Mouse (Mus musculus): ENCODE measurements around the gene Ccdc92b. TPM values are rescaled to one million over a fixed set of nuclear protein-coding genes. Genes with fewer than 3 reads are reported as not detected.

Gene Ccdc92b
- total RNA-seq, 2 experiments from 2014 or later, result 21.5 to 23.9 TPM

- peak; percentile 24 to 55 for DNase-seq (ENCODE audit: low spot score in 2 of 2)
- H3K27ac ChIP-seq, result peak overlapping the region; percentile 86
- TF ChIP-seq CTCF (conservative IDR thresholded peaks at IDR 0.05), result no peak
- peak overlapping the region; percentile 69 for H3K4me3 ChIP-seq
These were observed 29.8 kb upstream of the Ccdc92b start for GRCm38 (mm10) chr11:74589401-74590238.

- H3K27ac ChIP-seq, result peak overlapping the region; percentile 86
- peak overlapping the region; percentile 69 for H3K4me3 ChIP-seq
- no peak for TF ChIP-seq CTCF (conservative IDR thresholded peaks at IDR 0.05)
- no peak for DNase-seq (ENCODE audit: low spot score in 2 of 2)
These were observed 29.2 kb upstream of the Ccdc92b start for GRCm38 (mm10) chr11:74590239-74590596.

- no peak for DNase-seq (ENCODE audit: low spot score in 2 of 2)
- no peak for TF ChIP-seq CTCF (conservative IDR thresholded peaks at IDR 0.05)
- Histone ChIP-seq H3K4me3 (peak overlapping the region; percentile 69), H3K27ac (0 out of 2 replicates have a peak overlapping the region, but pooled peaks have one; percentile 86)
These were observed 28.7 kb upstream of the Ccdc92b start for GRCm38 (mm10) chr11:74590691-74591090.

- no peak for TF ChIP-seq CTCF (conservative IDR thresholded peaks at IDR 0.05)
- no peak overlapping the region for H3K27ac ChIP-seq
- no peak overlapping the region for H3K4me3 ChIP-seq
- no peak for DNase-seq (ENCODE audit: low spot score in 2 of 2)
These were observed 27.2 kb upstream of the Ccdc92b start for GRCm38 (mm10) chr11:74592246-74592645.

- no peak for TF ChIP-seq CTCF (conservative IDR thresholded peaks at IDR 0.05)
- no peak for DNase-seq (ENCODE audit: low spot score in 2 of 2)
- Histone ChIP-seq H3K27ac (no peak overlapping the region), H3K4me3 (no peak overlapping the region)
These were observed 22.0 kb upstream of the Ccdc92b start for GRCm38 (mm10) chr11:74597283-74597989.

- DNase-seq (ENCODE audit: low spot score in 2 of 2), result no peak
- peak; percentile 44 for TF ChIP-seq CTCF (conservative IDR thresholded peaks at IDR 0.05)
- no peak overlapping the region for H3K27ac ChIP-seq
- no peak overlapping the region for H3K4me3 ChIP-seq
These were observed 21.4 kb upstream of the Ccdc92b start for GRCm38 (mm10) chr11:74597990-74598337.

GRCm38 (mm10) chr11:74602286-74602685 lies 17.1 kb upstream of the Ccdc92b start:
- Histone ChIP-seq H3K27ac (no peak overlapping the region), H3K4me3 (no peak overlapping the region)
- TF ChIP-seq CTCF (conservative IDR thresholded peaks at IDR 0.05), result no peak
- DNase-seq (ENCODE audit: low spot score in 2 of 2), result no peak

- no peak overlapping the region for H3K27ac ChIP-seq
- TF ChIP-seq CTCF (conservative IDR thresholded peaks at IDR 0.05), result no peak
- no peak overlapping the region for H3K4me3 ChIP-seq
- DNase-seq (ENCODE audit: low spot score in 2 of 2), result no peak
These were observed 9.3 kb upstream of the Ccdc92b start for GRCm38 (mm10) chr11:74610068-74610467.

GRCm38 (mm10) chr11:74610545-74611176 lies 8.7 kb upstream of the Ccdc92b start, which contains the start of gene Rap1gap2:
TSS of gene Rap1gap2 (minus strand) at chr11:74610915.
- DNase-seq (ENCODE audit: low spot score in 2 of 2), result no peak
- H3K27ac ChIP-seq, result no peak within 1 kb of the TSS; the same call in 1 of the 2 replicates
- TF ChIP-seq CTCF (conservative IDR thresholded peaks at IDR 0.05), result no peak
- peak within 1 kb of the TSS; percentile 63 for H3K4me3 ChIP-seq

GRCm38 (mm10) chr11:74611437-74611836 lies 8.0 kb upstream of the Ccdc92b start:
- no peak for DNase-seq (ENCODE audit: low spot score in 2 of 2)
- H3K27ac ChIP-seq, result no peak overlapping the region
- no peak for TF ChIP-seq CTCF (conservative IDR thresholded peaks at IDR 0.05)
- H3K4me3 ChIP-seq, result no peak overlapping the region

- TF ChIP-seq CTCF (conservative IDR thresholded peaks at IDR 0.05), result no peak
- DNase-seq (ENCODE audit: low spot score in 2 of 2), result no peak
- no peak overlapping the region for H3K4me3 ChIP-seq
- no peak overlapping the region for H3K27ac ChIP-seq
These were observed 6.0 kb upstream of the Ccdc92b start for GRCm38 (mm10) chr11:74613428-74613827.

- peak; percentile 53 for TF ChIP-seq CTCF (conservative IDR thresholded peaks at IDR 0.05)
- no peak for DNase-seq (ENCODE audit: low spot score in 2 of 2)
- no peak overlapping the region for H3K4me3 ChIP-seq
- H3K27ac ChIP-seq, result no peak overlapping the region
These were observed 3.8 kb upstream of the Ccdc92b start for GRCm38 (mm10) chr11:74615571-74615970.

GRCm38 (mm10) chr11:74619956-74620300 lies 523 bp downstream of the Ccdc92b start:
- H3K27ac ChIP-seq, result peak overlapping the region; percentile 97
- no peak for TF ChIP-seq CTCF (conservative IDR thresholded peaks at IDR 0.05)

More at GRCm38 (mm10) chr11:74619956-74620300, 523 bp downstream of the Ccdc92b start:
- peak overlapping the region; percentile 82 for H3K4me3 ChIP-seq
- DNase-seq (ENCODE audit: low spot score in 2 of 2), result no peak
